Mouse (Mus musculus) forebrain, embryonic 10.5 days (tissue): Measurements from ENCODE around the gene Apc2. TPM values are rescaled to one million over a fixed set of nuclear protein-coding genes. Genes with fewer than 3 reads are reported as not detected.

Source experiments
- DNase-seq: peaks from one replicate; pipeline ENCODE4 v3.0.0-alpha.2; 2017; ENCODE audit warnings: low spot score; ENCODE audit errors: extremely low spot score
- H3K27ac ChIP-seq: fragments of 300-500 bp; sonication (generic); 2 replicates; pipeline ENCODE4 v1.5.1; 2016; ENCODE audit warnings: mild to moderate bottlenecking
- H3K27me3 ChIP-seq: fragments of 300-500 bp; sonication (generic); 2 replicates; pipeline ENCODE4 v1.6.1; 2016; ENCODE audit warnings: mild to moderate bottlenecking; ENCODE audit not compliant: poor library complexity, severe bottlenecking
- H3K36me3 ChIP-seq: fragments of 300-500 bp; sonication (generic); replicated peaks from 2 replicates; pipeline ENCODE4 v1.6.1; 2016; ENCODE audit warnings: mild to moderate bottlenecking, moderate library complexity
- H3K4me1 ChIP-seq: fragments of 300-500 bp; sonication (generic); 2 replicates; pipeline ENCODE4 v1.6.1; 2016
- H3K4me3 ChIP-seq: fragments of 300-500 bp; sonication (generic); 2 replicates; pipeline ENCODE4 v1.5.1; 2016; ENCODE audit warnings: mild to moderate bottlenecking, moderate library complexity
- H3K9me3 ChIP-seq: fragments of 300-500 bp; sonication (generic); 2 replicates; pipeline ENCODE4 v1.6.1; 2016; ENCODE audit warnings: mild to moderate bottlenecking, moderate library complexity
- WGBS: fragments of 180-500 bp; shearing (Covaris S2); methylation state at CpG from one replicate; pipeline ENCODE4 v1.1.7; 2016; 5-methylcytosine and 5-hydroxymethylcytosine counted together
- polyA plus RNA-seq: library from polyadenylated mRNA; unstranded; fragments of >200 nt; fragmentation: Nextera tagmentation; extraction: Ambion mirVana; gene quantifications from 2 replicates; pipeline ENCODE4 v1.2.1, GENCODE M21; 2016

The Apc2 gene
- polyA plus RNA-seq, 1 experiment from 2014 or later, result 27.0 TPM

DNA sequence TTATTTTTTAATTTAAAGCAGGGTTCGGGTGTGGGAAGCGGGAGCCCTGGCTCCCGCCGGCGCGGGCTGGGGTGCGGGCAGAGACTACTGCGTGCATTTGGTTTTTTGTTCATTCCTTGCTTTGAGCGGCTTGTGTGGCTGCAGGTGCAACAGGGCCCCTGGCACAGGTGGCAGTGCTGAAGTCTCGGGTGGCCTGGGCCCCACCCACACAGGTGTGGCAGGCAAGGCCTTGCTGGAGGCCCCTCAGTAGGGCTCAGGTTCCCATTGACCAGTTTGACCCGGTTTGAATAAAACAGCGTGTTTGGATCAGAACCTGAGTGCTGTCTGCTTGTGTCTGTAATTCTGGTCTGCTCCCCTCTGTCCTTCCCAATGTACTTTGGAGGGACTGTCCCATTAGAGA, 7.7 kb upstream of the Apc2 start:
- no peak for DNase-seq
- Histone ChIP-seq H3K27me3 (no peaks in the 10 kb centered on the region), H3K36me3 (peaks cover 68% of the 10 kb centered on the region), H3K4me3 (no peak overlapping the region), H3K4me1 (peaks cover 15% of the 10 kb centered on the region), H3K9me3 (no peaks in the 10 kb centered on the region), H3K27ac (no peak overlapping the region)
- 94% methylated on average over 12 of the region's 12 CpGs for WGBS

DNA sequence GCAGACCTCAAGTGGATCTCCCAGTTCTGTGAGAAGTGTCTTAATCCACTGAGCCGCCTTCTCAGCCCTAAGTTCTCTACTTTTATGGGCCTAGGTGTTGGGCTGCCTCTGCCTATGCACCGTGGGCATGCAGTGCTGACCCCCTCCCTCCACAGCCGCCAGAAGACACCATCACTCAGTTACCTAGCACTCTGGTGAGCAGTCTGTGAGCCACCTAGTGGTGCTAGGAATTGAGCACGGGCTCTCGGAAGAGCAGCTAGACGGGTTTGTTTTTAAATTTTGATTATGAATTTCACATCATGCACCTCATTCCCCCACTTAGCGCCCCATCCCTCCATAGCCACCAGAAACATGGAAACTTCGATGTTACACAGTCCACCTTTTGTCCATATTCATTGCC, 7.1 kb upstream of the Apc2 start:
- peaks cover 68% of the 10 kb centered on the region for H3K36me3 ChIP-seq
- no peak overlapping the region for H3K27ac ChIP-seq
- no peak for DNase-seq
- H3K4me1 ChIP-seq, result peaks cover 21% of the 10 kb centered on the region
- no peaks in the 10 kb centered on the region for H3K9me3 ChIP-seq
- H3K27me3 ChIP-seq, result no peaks in the 10 kb centered on the region
- H3K4me3 ChIP-seq, result no peak overlapping the region
- 71% methylated on average over 8 of the region's 8 CpGs for WGBS

DNA sequence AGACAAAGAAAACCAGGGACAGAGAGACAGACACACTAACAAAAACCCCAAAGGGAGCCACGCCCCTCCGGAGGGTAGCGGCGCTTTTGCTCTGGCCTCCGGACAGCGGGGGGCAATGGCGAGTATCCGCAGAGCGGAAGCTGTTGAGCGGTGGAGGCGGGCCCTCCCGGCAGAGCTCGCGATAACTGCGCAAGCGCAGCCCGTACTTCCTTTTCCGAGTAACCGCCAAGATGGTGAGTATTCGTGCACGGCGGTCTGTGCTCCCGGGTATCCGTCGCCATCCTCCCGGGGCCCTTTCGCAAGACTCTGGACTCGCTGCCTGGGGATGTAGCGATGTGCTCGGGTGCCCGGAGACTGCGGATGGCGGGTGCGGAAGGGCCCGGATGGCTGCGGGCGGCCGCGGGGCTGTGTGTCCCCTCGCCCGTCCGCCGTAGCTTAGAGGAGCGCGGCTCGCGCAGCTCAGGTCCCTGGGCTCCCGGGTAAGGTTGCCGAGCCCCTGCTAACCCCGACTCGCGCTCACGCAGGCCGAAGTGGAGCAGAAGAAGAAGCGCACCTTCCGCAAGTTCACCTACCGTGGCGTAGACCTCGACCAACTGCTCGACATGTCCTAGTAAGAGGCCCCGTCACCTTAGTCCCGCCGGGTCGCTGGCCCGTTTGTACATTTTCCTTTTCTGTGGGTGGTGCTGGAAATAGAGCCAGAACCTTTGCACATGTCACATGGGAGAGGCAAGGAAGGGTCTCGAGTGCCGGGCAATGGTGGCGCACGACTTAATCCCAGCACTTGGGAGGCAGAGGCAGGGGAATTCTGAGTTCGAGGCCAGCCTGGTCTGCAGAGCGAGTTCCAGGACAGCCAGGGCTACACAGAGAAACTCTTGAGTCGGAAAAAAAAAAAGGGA, 3.3 kb upstream of the Apc2 start, which contains the start of gene Rps15:
TSS of gene Rps15 (plus strand) at position 203 of the 896 bp plus-strand sequence.
- Histone ChIP-seq H3K27me3 (peaks cover 12% of the 10 kb centered on the region), H3K4me3 (peak within 1 kb of the TSS; percentile 98), H3K27ac (peak within 1 kb of the TSS; percentile 99), H3K9me3 (no peaks in the 10 kb centered on the region), H3K36me3 (peaks cover 45% of the 10 kb centered on the region), H3K4me1 (peaks cover 52% of the 10 kb centered on the region)
- under 1% methylated on average over 72 of the region's 72 CpGs for WGBS
- DNase-seq, result peak; percentile 97

DNA sequence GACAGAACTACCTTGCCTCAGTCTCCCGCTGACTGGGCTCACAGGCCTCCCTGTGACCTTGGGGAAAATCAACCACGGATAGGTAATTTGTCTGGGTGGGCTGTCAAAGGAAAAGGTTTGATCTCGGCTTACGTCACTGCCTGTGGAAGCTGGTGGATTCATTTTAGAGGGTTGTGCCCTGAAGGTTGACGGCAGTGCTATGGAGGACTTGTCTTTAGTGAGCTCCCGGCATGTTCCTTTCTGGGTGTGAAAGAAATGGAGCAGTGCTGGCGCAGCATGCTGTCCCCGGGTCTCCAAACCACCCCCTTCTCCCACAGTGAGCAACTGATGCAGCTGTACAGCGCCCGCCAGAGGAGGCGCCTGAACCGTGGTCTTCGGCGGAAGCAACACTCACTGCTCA, 2.5 kb upstream of the Apc2 start:
- Histone ChIP-seq H3K36me3 (peaks cover 37% of the 10 kb centered on the region), H3K27ac (peak overlapping the region; percentile 99), H3K4me3 (peak overlapping the region; percentile 98), H3K4me1 (peaks cover 59% of the 10 kb centered on the region), H3K27me3 (peaks cover 20% of the 10 kb centered on the region), H3K9me3 (no peaks in the 10 kb centered on the region)
- no peak for DNase-seq
- WGBS, result 33% methylated on average over 14 of the region's 14 CpGs

DNA sequence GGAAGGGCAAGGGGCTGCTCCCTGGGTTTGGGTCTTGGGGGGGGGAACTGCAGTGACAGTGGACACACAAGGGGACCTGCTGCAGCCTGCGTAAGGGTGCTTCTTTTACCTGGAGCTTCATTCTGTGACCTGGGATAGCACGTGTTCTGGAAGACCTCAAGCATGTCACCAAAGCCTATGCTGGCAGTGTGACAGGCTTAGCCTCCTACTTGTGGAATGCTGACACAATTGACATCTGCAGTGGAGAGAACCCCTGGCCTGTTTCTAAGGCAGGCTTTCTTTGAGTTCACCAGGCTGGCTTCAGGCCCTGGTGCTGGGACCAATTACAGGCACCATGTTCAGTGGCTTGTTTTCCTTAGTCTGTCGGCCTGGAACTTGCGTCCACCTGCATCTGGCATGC, 1.5 kb upstream of the Apc2 start:
- 73% methylated on average over 4 of the region's 4 CpGs for WGBS
- Histone ChIP-seq H3K27me3 (peaks cover 30% of the 10 kb centered on the region), H3K9me3 (no peaks in the 10 kb centered on the region), H3K4me3 (peak overlapping the region; percentile 98), H3K36me3 (peaks cover 27% of the 10 kb centered on the region), H3K4me1 (peaks cover 69% of the 10 kb centered on the region), H3K27ac (0 out of 2 replicates have a peak overlapping the region, but pooled peaks have one; percentile 30)
- no peak for DNase-seq

DNA sequence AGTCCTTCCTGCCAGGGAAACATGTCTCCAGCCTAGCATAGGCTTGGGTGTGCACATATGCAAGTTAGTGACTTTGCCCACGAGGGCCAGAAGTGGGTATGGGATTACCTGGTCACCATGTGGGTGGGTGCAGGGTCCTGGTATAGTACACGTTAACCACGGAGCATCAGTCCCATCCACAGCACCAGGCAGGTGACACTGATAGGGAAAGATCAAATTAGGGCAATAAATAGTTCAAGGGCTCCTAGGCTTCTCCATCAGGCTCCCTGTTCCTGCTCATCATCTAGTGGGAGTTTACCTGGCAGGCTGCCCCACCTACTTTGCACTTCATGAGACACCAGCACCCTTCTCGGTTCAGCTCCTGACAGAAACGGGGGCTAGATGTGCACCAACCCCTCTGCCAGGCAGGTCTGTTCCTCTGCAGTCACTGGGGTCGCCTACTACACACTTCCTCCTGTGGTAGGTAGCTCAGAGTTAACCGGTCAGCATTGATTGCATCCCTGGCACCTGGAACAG, 931 bp upstream of the Apc2 start:
- Histone ChIP-seq H3K27ac (0 out of 2 replicates have a peak overlapping the region, but pooled peaks have one; percentile 30), H3K36me3 (peaks cover 26% of the 10 kb centered on the region), H3K9me3 (no peaks in the 10 kb centered on the region), H3K27me3 (peaks cover 36% of the 10 kb centered on the region), H3K4me3 (peak overlapping the region; percentile 98), H3K4me1 (peaks cover 74% of the 10 kb centered on the region)
- DNase-seq, result no peak
- WGBS, result 46% methylated on average over 7 of the region's 7 CpGs

DNA sequence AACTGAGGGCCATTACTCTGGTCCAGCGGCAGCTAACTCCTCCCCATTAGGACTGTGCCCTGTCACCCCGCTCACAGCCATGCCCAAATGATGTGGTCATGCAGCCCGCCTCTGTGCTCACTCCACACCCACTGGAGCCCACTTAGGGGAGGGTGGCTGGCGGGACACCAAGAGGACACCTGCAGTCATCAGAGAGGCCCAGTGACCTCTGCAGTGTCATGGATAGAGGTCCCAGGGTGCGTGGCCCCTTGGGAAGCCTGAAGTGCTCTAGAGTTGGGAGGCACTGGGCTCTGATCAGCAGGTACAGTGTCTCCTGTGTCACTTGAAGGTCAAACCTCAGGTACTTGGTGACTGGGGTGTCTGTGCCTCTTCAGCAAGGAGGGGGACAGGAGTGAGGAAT, 1.0 kb downstream of the Apc2 start:
- Histone ChIP-seq H3K27me3 (peaks cover 55% of the 10 kb centered on the region), H3K36me3 (peaks cover 28% of the 10 kb centered on the region), H3K4me3 (peak overlapping the region; percentile 58; the same call in 1 of the 2 replicates), H3K9me3 (no peaks in the 10 kb centered on the region), H3K4me1 (peaks cover 93% of the 10 kb centered on the region), H3K27ac (peak overlapping the region; percentile 85)
- WGBS, result 85% methylated on average over 5 of the region's 5 CpGs
- no peak for DNase-seq

DNA sequence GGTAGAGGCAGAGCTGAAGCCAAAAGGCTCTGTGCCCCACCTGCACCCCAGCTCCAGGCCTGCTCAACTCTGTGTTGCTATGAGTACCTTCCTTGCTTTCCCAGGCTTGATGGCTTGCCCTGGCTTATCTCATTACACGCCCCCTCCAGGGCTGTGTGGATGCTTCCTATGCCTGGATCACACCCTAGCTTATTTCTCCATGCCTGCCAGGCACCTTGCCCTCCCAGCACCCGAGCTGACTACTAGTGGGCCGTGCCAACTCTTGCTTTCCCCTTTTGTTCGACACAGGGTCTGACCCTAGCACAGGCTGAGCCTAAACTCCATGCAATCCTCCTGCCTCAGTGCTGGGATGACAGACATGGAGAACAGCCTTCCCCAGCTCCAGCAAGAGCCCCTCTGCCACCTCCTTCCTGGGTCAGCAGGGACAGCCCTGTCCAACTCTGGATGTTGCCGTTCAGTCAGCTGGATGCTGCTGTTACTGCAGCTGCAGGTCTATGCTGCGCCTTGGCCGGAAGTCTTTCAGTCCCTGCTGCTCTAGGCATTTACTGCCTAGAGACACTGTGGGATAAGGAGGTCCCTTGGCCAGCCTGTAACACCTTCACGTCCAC, 1.9 kb downstream of the Apc2 start:
- Histone ChIP-seq H3K27ac (peak overlapping the region; percentile 89), H3K36me3 (peaks cover 36% of the 10 kb centered on the region), H3K4me3 (0 out of 2 replicates have a peak overlapping the region, but pooled peaks have one; percentile 9), H3K27me3 (peaks cover 63% of the 10 kb centered on the region), H3K9me3 (no peaks in the 10 kb centered on the region), H3K4me1 (peaks cover 97% of the 10 kb centered on the region)
- WGBS, result 79% methylated on average over 8 of the region's 8 CpGs
- DNase-seq, result no peak

DNA sequence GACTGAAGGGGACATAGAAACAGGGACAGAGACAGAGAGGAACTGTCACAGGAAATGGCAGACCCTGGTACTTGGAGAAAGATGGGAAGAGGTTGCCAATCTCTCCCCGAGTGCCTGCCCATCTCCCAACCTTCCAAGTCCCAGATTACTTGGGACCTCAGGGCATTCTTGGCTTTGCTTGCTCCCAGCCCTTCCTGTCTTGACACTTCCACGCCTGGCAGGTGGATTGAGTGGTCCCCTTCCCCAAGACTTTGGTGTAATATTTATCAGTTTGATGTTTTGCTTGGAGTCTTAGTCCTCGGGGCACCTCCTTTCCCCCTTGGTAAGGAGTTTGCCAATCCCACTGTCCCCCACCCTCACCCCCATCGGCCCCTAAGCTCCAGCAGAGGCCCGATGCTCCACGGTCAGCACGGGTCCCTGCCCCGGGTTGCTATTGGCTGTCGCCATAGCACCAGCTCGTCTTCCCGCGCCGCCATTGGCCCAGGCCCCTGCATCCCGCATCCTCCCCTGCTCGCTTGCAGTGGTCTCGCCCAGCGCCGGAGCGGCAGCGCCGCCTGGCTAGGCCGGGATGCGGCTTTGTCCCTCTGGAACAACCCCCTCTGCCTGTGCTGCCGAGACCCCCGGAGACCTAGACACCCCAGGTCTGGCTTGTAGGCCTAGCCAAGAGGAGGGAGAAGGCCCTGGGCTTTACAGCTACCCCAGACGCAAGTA, 2.9 kb downstream of the Apc2 start:
- peaks cover 72% of the 10 kb centered on the region for H3K27me3 ChIP-seq
- 5% methylated on average over 26 of the region's 26 CpGs for WGBS

DNA sequence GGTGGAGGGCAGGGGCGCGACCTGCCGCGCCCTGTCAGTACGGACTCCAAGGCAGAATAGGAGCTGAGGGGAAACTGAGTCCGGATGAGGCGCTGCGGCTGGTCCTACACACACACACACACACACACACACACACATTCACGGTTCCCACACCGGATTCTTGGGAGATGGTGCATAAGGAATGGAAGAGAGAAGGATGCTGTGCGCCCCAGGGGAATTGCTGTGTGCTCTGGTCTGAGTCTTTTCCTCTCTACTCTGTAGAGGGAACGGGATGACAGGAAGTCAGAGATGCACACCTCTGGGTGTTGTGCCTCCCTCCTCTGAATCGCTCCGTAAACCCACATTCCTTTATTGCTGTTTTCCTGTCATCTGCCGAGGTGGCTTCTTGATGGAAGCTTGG, 3.5 kb downstream of the Apc2 start:
- Histone ChIP-seq H3K9me3 (no peaks in the 10 kb centered on the region), H3K36me3 (peaks cover 33% of the 10 kb centered on the region), H3K27ac (peak overlapping the region; percentile 89), H3K4me3 (peak overlapping the region; percentile 57), H3K27me3 (peaks cover 78% of the 10 kb centered on the region), H3K4me1 (peaks cover 87% of the 10 kb centered on the region)
- DNase-seq, result no peak
- WGBS, result 7% methylated on average over 15 of the region's 15 CpGs

More for the DNA sequence above, 2.9 kb downstream of the Apc2 start:
- Histone ChIP-seq H3K4me3 (peak overlapping the region; percentile 57), H3K9me3 (no peaks in the 10 kb centered on the region), H3K4me1 (peaks cover 92% of the 10 kb centered on the region), H3K27ac (peak overlapping the region; percentile 89), H3K36me3 (peaks cover 33% of the 10 kb centered on the region)
- DNase-seq, result peak; percentile 92

DNA sequence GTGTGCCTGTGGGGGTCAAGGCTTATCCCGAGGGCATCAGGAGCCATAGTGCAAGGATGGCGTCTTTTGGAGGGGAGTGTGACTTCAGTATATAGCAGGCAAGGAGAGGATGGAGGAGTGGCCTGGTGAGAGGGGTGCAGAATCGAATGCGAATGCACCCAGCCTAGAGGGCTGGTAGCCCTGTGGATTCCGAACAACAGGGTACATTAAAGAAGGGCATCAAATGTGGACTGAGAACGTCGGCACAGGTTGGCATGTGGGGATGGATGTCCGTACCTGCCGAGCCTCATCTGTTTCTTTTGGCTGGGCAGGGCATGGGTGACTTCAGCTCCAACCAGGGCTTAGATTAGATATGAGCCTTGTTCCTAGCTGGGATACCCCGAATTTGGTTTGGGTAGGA, 4.0 kb downstream of the Apc2 start:
- no peaks in the 10 kb centered on the region for H3K9me3 ChIP-seq
- peak overlapping the region; percentile 89 for H3K27ac ChIP-seq
- no peak for DNase-seq
- WGBS, result 47% methylated on average over 10 of the region's 10 CpGs
- H3K27me3 ChIP-seq, result peaks cover 83% of the 10 kb centered on the region
- H3K4me3 ChIP-seq, result peak overlapping the region; percentile 57
- peaks cover 33% of the 10 kb centered on the region for H3K36me3 ChIP-seq
- peaks cover 86% of the 10 kb centered on the region for H3K4me1 ChIP-seq

DNA sequence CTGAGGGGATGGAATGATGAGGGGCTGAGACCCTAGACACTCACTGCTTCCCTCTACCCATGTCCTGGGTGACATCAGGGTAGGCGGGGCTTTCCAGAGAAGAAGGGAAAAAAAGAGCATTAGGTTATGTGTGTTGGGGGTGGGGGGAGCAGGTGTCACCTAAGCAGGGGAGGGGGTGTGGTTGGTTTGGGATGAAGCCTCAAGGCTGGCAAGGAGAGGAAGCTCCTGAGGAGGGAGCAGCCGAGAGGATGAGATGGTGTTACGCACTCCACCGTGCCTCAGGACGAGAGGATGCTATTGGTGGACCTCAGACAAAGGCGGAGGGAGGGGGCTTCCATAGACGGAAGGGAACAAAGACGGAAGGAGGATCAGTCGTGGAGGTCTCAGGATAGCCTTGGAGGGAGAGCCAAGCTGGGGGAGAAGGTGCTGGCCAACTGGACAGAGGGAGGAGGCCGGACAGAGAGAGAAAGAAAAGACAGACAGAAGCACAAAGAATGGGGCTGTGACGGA, 5.0 kb downstream of the Apc2 start:
- Histone ChIP-seq H3K27ac (peak overlapping the region; percentile 89), H3K4me1 (peaks cover 82% of the 10 kb centered on the region), H3K9me3 (no peaks in the 10 kb centered on the region), H3K4me3 (peak overlapping the region; percentile 57), H3K36me3 (peaks cover 38% of the 10 kb centered on the region), H3K27me3 (peaks cover 92% of the 10 kb centered on the region)
- no peak for DNase-seq
- WGBS, result 8% methylated on average over 11 of the region's 11 CpGs
